Mouse (Mus musculus): ENCODE results near the gene Zfp202. TPM values are rescaled to one million over a fixed set of nuclear protein-coding genes. Genes with fewer than 3 reads are reported as not detected.
A peak's percentile ranks its signal among the peaks of the same experiment; 100 is the strongest.

Zfp202 gene
- polyA plus RNA-seq, 1 experiment from 2014 or later: 11.7 TPM

DNA sequence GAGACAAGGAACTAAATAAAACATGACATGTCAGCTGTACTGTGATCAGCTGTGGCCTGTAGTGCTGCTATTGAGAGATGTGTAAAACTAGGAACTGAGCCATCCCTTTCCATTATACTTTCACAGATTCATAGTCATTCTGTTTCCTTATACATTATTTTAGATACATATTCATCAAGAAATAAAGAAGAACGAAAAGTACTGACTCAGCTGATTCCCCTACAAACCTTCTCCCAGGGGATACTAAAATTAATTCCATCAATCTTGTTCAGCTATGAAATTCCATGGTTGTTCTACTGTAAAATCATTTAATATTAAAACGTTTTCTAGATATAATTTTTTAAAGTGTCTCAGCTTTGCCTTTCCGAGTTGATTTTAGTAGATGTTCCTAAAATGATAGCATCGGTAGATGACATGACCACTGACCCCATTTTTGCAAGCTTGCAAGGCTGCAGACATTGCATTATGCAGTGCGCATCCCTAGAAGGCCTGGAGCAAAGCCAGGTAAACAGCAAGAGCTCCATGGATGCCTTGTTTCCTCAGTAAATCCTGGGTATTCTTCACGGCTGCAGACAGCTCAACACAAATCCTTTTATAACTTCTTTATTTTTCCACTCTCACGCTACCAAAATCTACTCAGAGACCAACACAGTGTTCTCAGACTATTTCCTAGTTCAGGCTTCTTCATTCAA is 54.0 kb downstream of the Zfp202 start:
- no peak overlapping the region for H3K4me2 ChIP-seq (ENCODE audit: low read length)
- no peaks in the 10 kb centered on the region for H3K36me3 ChIP-seq (ENCODE audit: control insufficient read depth, insufficient read depth, low read length)
- H3K9me3 ChIP-seq (ENCODE audit: control insufficient read depth, low read length): 0 out of 2 replicates have a peak, but pooled peaks cover 4% of the 10 kb centered on the region
- 0 out of 2 replicates have a peak overlapping the region, but pooled peaks have one; percentile 52 for H3K27ac ChIP-seq (replicated peaks; ENCODE audit: low read depth, low read length)
- ATAC-seq (ENCODE audit: low FRiP score, low TSS enrichment): no peak
- no peak overlapping the region for H3K4me3 ChIP-seq (replicated peaks; ENCODE audit: low read depth, low read length)
- H3K4me1 ChIP-seq (ENCODE audit: control insufficient read depth, insufficient read depth, low read length): peaks cover 8% of the 10 kb centered on the region; the same call in 1 of the 2 replicates
- H3K9ac ChIP-seq (replicated peaks; ENCODE audit: low read length): no peak overlapping the region
- H3K27me3 ChIP-seq (ENCODE audit: control insufficient read depth, insufficient read depth, low read length): no peaks in the 10 kb centered on the region
- peak; percentile 48 for DNase-seq
- WGBS: 60% methylated on average over 7 of the region's 7 CpGs

DNA sequence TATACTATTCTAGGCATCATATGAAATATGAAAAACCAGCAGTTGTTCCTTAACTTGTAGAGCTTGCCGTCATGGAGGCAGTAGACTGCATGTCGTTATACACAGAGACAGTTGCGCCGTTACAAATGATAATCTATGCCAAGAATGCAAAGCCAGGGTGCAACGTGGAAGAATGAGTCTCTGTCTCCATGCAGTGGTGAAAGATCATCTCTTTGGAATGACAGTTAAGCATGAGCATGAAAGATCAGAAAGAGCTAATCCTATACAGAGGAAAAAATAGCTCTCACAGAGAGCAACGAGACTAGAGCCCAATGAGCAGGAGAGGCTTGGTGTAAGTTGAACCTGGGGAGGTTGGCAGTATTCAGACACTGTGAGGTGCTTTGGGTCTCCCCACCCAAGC is 54.6 kb downstream of the Zfp202 start:
- DNase-seq (no peak), ATAC-seq (ENCODE audit: low FRiP score, low TSS enrichment) (no peak)
- Histone ChIP-seq H3K4me2 (ENCODE audit: low read length) (no peak overlapping the region), H3K4me3 (replicated peaks; ENCODE audit: low read depth, low read length) (no peak overlapping the region), H3K36me3 (ENCODE audit: control insufficient read depth, insufficient read depth, low read length) (no peaks in the 10 kb centered on the region), H3K9me3 (ENCODE audit: control insufficient read depth, low read length) (0 out of 2 replicates have a peak, but pooled peaks cover 4% of the 10 kb centered on the region), H3K27me3 (ENCODE audit: control insufficient read depth, insufficient read depth, low read length) (no peaks in the 10 kb centered on the region), H3K9ac (replicated peaks; ENCODE audit: low read length) (no peak overlapping the region), H3K4me1 (ENCODE audit: control insufficient read depth, insufficient read depth, low read length) (peaks cover 5% of the 10 kb centered on the region; the same call in 1 of the 2 replicates), H3K27ac (replicated peaks; ENCODE audit: low read depth, low read length) (no peak overlapping the region; the same call in 1 of the 2 replicates)
- WGBS: 47% methylated on average over 6 of the region's 6 CpGs

DNA sequence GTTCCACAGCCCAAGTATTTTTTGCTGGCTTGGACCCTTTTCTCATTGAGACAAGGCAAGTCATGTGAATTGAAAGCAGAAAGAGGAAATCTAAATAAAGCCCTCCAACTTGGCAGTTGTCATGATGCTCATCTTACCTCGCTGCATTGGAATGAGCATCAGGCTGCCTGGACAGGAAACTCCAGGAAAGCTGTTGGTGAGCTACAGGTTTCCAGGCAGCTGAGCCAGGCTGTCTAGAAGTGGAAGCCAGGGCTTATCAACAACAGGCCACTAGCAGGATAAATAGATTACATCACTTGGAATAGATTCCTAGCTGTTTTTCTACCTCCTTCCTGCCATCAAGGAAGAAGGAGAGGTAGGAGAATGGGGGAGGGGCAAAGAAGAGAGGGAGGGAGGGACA is 57.0 kb downstream of the Zfp202 start:
- H3K4me2 ChIP-seq (ENCODE audit: low read length): no peak overlapping the region
- 81% methylated on average over 1 of the region's 1 CpGs for WGBS
- 0 out of 2 replicates have a peak, but pooled peaks cover 4% of the 10 kb centered on the region for H3K9me3 ChIP-seq (ENCODE audit: control insufficient read depth, low read length)
- no peaks in the 10 kb centered on the region for H3K4me1 ChIP-seq (ENCODE audit: control insufficient read depth, insufficient read depth, low read length)
- H3K27me3 ChIP-seq (ENCODE audit: control insufficient read depth, insufficient read depth, low read length): no peaks in the 10 kb centered on the region
- no peak overlapping the region for H3K9ac ChIP-seq (replicated peaks; ENCODE audit: low read length)
- no peak overlapping the region for H3K4me3 ChIP-seq (replicated peaks; ENCODE audit: low read depth, low read length)
- DNase-seq (no peak), ATAC-seq (ENCODE audit: low FRiP score, low TSS enrichment) (no peak)
- H3K27ac ChIP-seq (replicated peaks; ENCODE audit: low read depth, low read length): no peak overlapping the region
- H3K36me3 ChIP-seq (ENCODE audit: control insufficient read depth, insufficient read depth, low read length): no peaks in the 10 kb centered on the region

DNA sequence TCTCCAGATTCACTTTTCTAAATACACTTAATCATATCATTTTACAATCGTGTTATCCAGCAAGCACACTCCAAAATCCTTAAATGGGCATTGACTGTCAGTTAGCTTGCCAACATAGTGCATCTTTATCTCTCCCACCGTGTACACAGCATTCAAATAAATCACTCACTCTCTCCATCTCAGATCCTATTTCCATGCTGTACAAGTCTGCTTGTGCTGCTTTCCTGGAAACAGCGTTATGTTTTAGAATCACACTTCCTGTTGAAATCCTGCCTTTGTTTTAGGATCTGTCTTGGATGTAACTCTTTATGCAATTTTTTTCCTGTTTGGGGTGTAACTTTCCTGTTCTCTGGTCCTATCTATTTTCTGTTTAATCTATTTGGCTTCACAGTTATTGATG is 60.3 kb downstream of the Zfp202 start:
- Histone ChIP-seq H3K4me3 (replicated peaks; ENCODE audit: low read depth, low read length) (no peak overlapping the region), H3K9me3 (ENCODE audit: control insufficient read depth, low read length) (0 out of 2 replicates have a peak, but pooled peaks cover 4% of the 10 kb centered on the region), H3K4me1 (ENCODE audit: control insufficient read depth, insufficient read depth, low read length) (no peaks in the 10 kb centered on the region), H3K27ac (replicated peaks; ENCODE audit: low read depth, low read length) (no peak overlapping the region), H3K36me3 (ENCODE audit: control insufficient read depth, insufficient read depth, low read length) (no peaks in the 10 kb centered on the region), H3K4me2 (ENCODE audit: low read length) (no peak overlapping the region), H3K27me3 (ENCODE audit: control insufficient read depth, insufficient read depth, low read length) (no peaks in the 10 kb centered on the region), H3K9ac (replicated peaks; ENCODE audit: low read length) (no peak overlapping the region)
- ATAC-seq (ENCODE audit: low FRiP score, low TSS enrichment): no peak
- WGBS: 74% methylated on average over 3 of the region's 3 CpGs
- no peak for DNase-seq

Other genes with a start within 250 kb of the Zfp202 start
- not detected in 2 replicates for gene Olfr975, start 240.3 kb upstream of the Zfp202 start, polyA plus RNA-seq (2014; fragmentation: Nextera tagmentation; extraction: Ambion mirVana)
- not detected in 2 replicates for gene Olfr976, start 231.2 kb upstream of the Zfp202 start, polyA plus RNA-seq (2014; fragmentation: Nextera tagmentation; extraction: Ambion mirVana)
- not detected in 2 replicates for gene Olfr978, start 200.2 kb upstream of the Zfp202 start, polyA plus RNA-seq (2014; fragmentation: Nextera tagmentation; extraction: Ambion mirVana)
- gene Olfr979, start 188.9 kb upstream of the Zfp202 start, polyA plus RNA-seq (2014; fragmentation: Nextera tagmentation; extraction: Ambion mirVana): not detected in 2 replicates
- gene Olfr980, start 182.7 kb upstream of the Zfp202 start, polyA plus RNA-seq (2014; fragmentation: Nextera tagmentation; extraction: Ambion mirVana): not detected in 2 replicates
- not detected in 2 replicates for gene Olfr981, start 170.9 kb upstream of the Zfp202 start, polyA plus RNA-seq (2014; fragmentation: Nextera tagmentation; extraction: Ambion mirVana)
- not detected in 2 replicates for gene Olfr982, start 118.5 kb upstream of the Zfp202 start, polyA plus RNA-seq (2014; fragmentation: Nextera tagmentation; extraction: Ambion mirVana)
- not detected in 2 replicates for gene Olfr983, start 98.7 kb upstream of the Zfp202 start, polyA plus RNA-seq (2014; fragmentation: Nextera tagmentation; extraction: Ambion mirVana)
- gene Olfr984, start 78.1 kb upstream of the Zfp202 start, polyA plus RNA-seq (2014; fragmentation: Nextera tagmentation; extraction: Ambion mirVana): not detected in 2 replicates
- gene Olfr985, start 62.1 kb upstream of the Zfp202 start, polyA plus RNA-seq (2014; fragmentation: Nextera tagmentation; extraction: Ambion mirVana): not detected in 2 replicates
- gene Tmem225, start 44.2 kb upstream of the Zfp202 start, polyA plus RNA-seq (2014; fragmentation: Nextera tagmentation; extraction: Ambion mirVana): not detected in 2 replicates
- gene Olfr986, start 11.4 kb upstream of the Zfp202 start, polyA plus RNA-seq (2014; fragmentation: Nextera tagmentation; extraction: Ambion mirVana): not detected in 2 replicates
- 142 and 154 TPM in 2 replicates for gene Scn3b, start 76.9 kb downstream of the Zfp202 start, polyA plus RNA-seq (2014; fragmentation: Nextera tagmentation; extraction: Ambion mirVana)

Data from midbrain, embryonic 14.5 days (tissue).